Mouse (Mus musculus) liver, postnatal 0 days (tissue): ENCODE data around the gene Slc9a5.

Source experiments
- CTCF ChIP-seq: sonication (generic); IDR thresholded peaks from 2 replicates; pipeline ENCODE4 v1.5.1; 2016; ENCODE audit warnings: antibody characterized with exemption, low read depth
- EP300 ChIP-seq: IDR thresholded peaks from 2 replicates; pipeline ENCODE4 v1.6.1; 2016; ENCODE audit warnings: antibody characterized with exemption, low read depth, mild to moderate bottlenecking

DNA sequence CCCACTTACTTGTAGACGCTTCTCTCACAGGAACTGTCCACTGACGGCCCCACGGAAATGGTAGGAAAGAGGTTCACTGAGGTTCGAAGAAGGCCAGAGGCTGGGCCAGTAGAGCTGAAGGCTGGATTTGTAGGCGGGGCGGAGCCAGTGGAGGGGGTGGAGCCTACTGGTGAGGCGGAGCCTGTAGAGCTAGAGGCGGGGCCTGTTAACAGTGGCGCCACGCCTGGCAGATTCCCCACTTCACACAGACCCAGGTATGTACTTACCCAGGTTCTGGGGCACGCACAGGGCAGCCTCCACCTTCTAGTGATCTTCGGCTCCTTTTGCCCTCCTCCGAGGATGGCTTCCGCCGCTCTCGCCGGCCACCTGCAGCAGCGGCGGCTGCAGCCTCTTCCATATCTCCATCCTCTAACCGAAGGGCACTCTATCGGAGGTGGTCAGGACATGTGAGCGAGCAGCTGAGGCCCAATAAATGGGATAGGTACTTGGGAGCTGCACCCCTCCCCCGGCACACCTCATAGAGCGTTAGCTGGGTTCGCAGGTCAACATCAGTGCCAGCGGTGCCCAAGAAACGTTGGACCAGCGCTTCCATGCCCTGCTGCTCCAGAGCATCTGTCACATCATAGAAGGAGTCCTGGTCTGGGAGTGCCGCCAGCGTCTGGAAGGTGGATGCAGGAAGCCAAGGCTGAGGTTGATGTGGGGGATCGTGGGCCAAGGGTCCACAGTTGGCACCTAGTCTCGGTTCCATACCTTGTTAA is 12.1 kb upstream of the Slc9a5 start:
- no peak for TF ChIP-seq CTCF
- no peak for TF ChIP-seq EP300
